Mouse (Mus musculus): ENCODE measurements at regions not wholly inside any gene's neighbourhood (a gene's known extent, or its start where the extent isn't known, plus 50 kb on each side); places are given as distances from the start of the nearest gene placed in this dataset.

GRCm38 (mm10) chr17:14541035-14541434 is 153.0 kb downstream of the Thbs2 start:
- no peak for DNase-seq (ENCODE audit: extremely low read depth, insufficient read length, low spot score)

GRCm38 (mm10) chr17:14540269-14540975 is 153.6 kb downstream of the Thbs2 start:
- DNase-seq (ENCODE audit: extremely low read depth, insufficient read length, low spot score): no peak

GRCm38 (mm10) chr17:14539651-14540050 is 154.4 kb downstream of the Thbs2 start:
- no peak for DNase-seq (ENCODE audit: extremely low read depth, insufficient read length, low spot score)

GRCm38 (mm10) chr17:14539191-14539590 is 154.8 kb downstream of the Thbs2 start:
- DNase-seq (ENCODE audit: extremely low read depth, insufficient read length, low spot score): no peak

GRCm38 (mm10) chr17:14538527-14538926 is 155.5 kb downstream of the Thbs2 start:
- no peak for DNase-seq (ENCODE audit: extremely low read depth, insufficient read length, low spot score)

- DNase-seq (ENCODE audit: extremely low read depth, insufficient read length, low spot score): no peak
These were observed 161.1 kb downstream of the Thbs2 start for GRCm38 (mm10) chr17:14532979-14533314.

GRCm38 (mm10) chr17:14532298-14532978 is 161.6 kb downstream of the Thbs2 start:
- peak; percentile 40 for DNase-seq (ENCODE audit: extremely low read depth, insufficient read length, low spot score)

GRCm38 (mm10) chr17:14531796-14532195 is 162.2 kb downstream of the Thbs2 start:
- DNase-seq (ENCODE audit: extremely low read depth, insufficient read length, low spot score): no peak

- no peak for DNase-seq (ENCODE audit: extremely low read depth, insufficient read length, low spot score)
These were observed 166.3 kb downstream of the Thbs2 start for GRCm38 (mm10) chr17:14527691-14528090.

GRCm38 (mm10) chr17:14525255-14525654 is 168.8 kb downstream of the Thbs2 start:
- no peak for DNase-seq (ENCODE audit: extremely low read depth, insufficient read length, low spot score)

GRCm38 (mm10) chr17:14524426-14525236 is 169.4 kb downstream of the Thbs2 start:
- DNase-seq (ENCODE audit: extremely low read depth, insufficient read length, low spot score): peak; percentile 32

GRCm38 (mm10) chr17:14522011-14522410 is 172.0 kb downstream of the Thbs2 start:
- DNase-seq (ENCODE audit: extremely low read depth, insufficient read length, low spot score): no peak

GRCm38 (mm10) chr17:14520565-14520964 is 173.5 kb downstream of the Thbs2 start:
- DNase-seq (ENCODE audit: extremely low read depth, insufficient read length, low spot score): no peak

GRCm38 (mm10) chr17:14519367-14519766 is 174.7 kb downstream of the Thbs2 start:
- no peak for DNase-seq (ENCODE audit: extremely low read depth, insufficient read length, low spot score)

- no peak for DNase-seq (ENCODE audit: extremely low read depth, insufficient read length, low spot score)
These were observed 175.8 kb downstream of the Thbs2 start for GRCm38 (mm10) chr17:14518216-14518615.

GRCm38 (mm10) chr17:14517368-14517767 is 176.7 kb downstream of the Thbs2 start:
- no peak for DNase-seq (ENCODE audit: extremely low read depth, insufficient read length, low spot score)

GRCm38 (mm10) chr17:14516097-14516496 is 177.9 kb downstream of the Thbs2 start:
- no peak for DNase-seq (ENCODE audit: extremely low read depth, insufficient read length, low spot score)

GRCm38 (mm10) chr17:14513454-14513853 is 180.6 kb downstream of the Thbs2 start:
- no peak for DNase-seq (ENCODE audit: extremely low read depth, insufficient read length, low spot score)

- DNase-seq (ENCODE audit: extremely low read depth, insufficient read length, low spot score): no peak
These were observed 183.5 kb downstream of the Thbs2 start for GRCm38 (mm10) chr17:14510486-14510885.

- no peak for DNase-seq (ENCODE audit: extremely low read depth, insufficient read length, low spot score)
These were observed 186.9 kb downstream of the Thbs2 start for GRCm38 (mm10) chr17:14507111-14507510.

GRCm38 (mm10) chr17:14506123-14506522 is 187.9 kb downstream of the Thbs2 start:
- no peak for DNase-seq (ENCODE audit: extremely low read depth, insufficient read length, low spot score)

GRCm38 (mm10) chr17:14505415-14505814 is 188.6 kb downstream of the Thbs2 start:
- DNase-seq (ENCODE audit: extremely low read depth, insufficient read length, low spot score): no peak
